Mouse (Mus musculus): Measurements from ENCODE around the gene Fam13c. TPM values are rescaled to one million over a fixed set of nuclear protein-coding genes. Genes with fewer than 3 reads are reported as not detected.

The Fam13c gene
- polyA plus RNA-seq, 1 experiment from 2014 or later = 6.2 TPM

DNA sequence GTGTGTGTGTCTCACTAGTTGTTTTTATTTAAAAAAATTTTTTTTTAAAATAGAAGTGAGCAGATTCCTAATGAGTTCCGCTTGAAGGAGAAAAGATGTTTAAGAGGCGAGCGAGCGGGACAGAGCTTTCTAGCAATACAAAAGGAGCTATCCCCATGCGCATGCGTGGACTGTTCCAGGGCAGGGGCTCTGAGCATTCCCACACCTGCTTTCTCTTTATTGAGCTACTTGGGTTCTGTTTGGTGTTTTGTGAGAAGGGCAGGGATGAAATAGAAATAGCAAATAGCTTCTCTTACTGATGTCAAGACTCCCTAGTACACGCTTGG, 45.0 kb downstream of the Fam13c start:
- Histone ChIP-seq H3K36me3 (ENCODE audit: control insufficient read depth, insufficient read depth, low read length) (no peaks in the 10 kb centered on the region), H3K27ac (ENCODE audit: low read length) (no peak overlapping the region), H3K27me3 (replicated peaks; ENCODE audit: control insufficient read depth, insufficient read depth, low read length) (no peaks in the 10 kb centered on the region), H3K4me2 (ENCODE audit: low read depth, low read length) (no peak overlapping the region), H3K4me1 (ENCODE audit: control insufficient read depth, insufficient read depth, low read length) (no peaks in the 10 kb centered on the region), H3K9ac (ENCODE audit: low read depth, low read length) (no peak overlapping the region), H3K9me3 (ENCODE audit: control insufficient read depth, low read length) (no peaks in the 10 kb centered on the region), H3K4me3 (ENCODE audit: low read length) (no peak overlapping the region)
- WGBS = 66% methylated on average over 7 of the region's 7 CpGs
- no peak for ATAC-seq

DNA sequence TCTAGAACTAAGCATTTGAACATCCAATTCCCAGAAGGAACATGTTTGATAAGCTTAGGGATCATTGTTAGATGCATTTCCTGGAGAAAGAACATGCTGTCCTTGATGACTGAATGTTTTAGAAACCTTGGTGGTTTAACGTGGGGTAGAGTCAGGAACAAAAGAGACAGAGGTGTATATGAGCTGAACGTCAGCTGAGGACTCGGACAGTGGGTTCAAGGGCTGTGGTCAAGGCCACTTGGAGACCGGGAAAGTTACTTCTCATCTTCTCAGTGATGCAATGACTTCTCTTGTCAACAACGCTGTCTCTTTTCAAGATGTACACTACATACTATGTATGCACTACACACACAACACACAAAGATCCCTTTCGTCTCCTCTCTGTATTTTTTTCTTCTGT, 46.4 kb downstream of the Fam13c start:
- H3K9me3 ChIP-seq (ENCODE audit: control insufficient read depth, low read length) = no peaks in the 10 kb centered on the region
- H3K27ac ChIP-seq (ENCODE audit: low read length) = no peak overlapping the region
- no peak overlapping the region for H3K9ac ChIP-seq (ENCODE audit: low read depth, low read length)
- H3K36me3 ChIP-seq (ENCODE audit: control insufficient read depth, insufficient read depth, low read length) = no peaks in the 10 kb centered on the region
- no peak overlapping the region for H3K4me3 ChIP-seq (ENCODE audit: low read length)
- no peaks in the 10 kb centered on the region for H3K27me3 ChIP-seq (replicated peaks; ENCODE audit: control insufficient read depth, insufficient read depth, low read length)
- 87% methylated on average over 6 of the region's 6 CpGs for WGBS
- H3K4me2 ChIP-seq (ENCODE audit: low read depth, low read length) = no peak overlapping the region
- ATAC-seq = no peak
- H3K4me1 ChIP-seq (ENCODE audit: control insufficient read depth, insufficient read depth, low read length) = no peaks in the 10 kb centered on the region

DNA sequence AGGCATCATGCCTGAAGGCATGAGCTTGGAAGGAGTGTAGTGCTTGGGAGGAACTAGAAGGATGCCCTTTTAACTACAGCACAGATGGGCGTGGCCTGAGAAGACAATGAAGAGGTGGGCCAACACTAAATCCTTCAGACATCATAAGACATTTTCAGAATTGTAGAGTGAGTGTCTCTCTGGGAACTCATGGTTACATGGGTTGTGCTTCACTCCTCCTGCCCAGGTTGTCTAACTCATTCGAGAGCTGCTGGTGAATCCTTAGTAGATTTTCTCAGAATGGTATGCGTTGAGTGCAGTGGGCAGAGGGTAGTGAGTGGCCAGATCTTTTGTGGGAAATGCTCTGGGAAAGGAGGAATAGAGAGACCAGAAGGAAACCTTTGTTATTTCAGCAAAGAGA, 53.6 kb downstream of the Fam13c start:
- Histone ChIP-seq H3K9me3 (ENCODE audit: control insufficient read depth, low read length) (no peaks in the 10 kb centered on the region), H3K36me3 (ENCODE audit: control insufficient read depth, insufficient read depth, low read length) (no peaks in the 10 kb centered on the region), H3K4me3 (ENCODE audit: low read length) (no peak overlapping the region), H3K4me1 (ENCODE audit: control insufficient read depth, insufficient read depth, low read length) (no peaks in the 10 kb centered on the region), H3K9ac (ENCODE audit: low read depth, low read length) (no peak overlapping the region), H3K27ac (ENCODE audit: low read length) (no peak overlapping the region), H3K27me3 (replicated peaks; ENCODE audit: control insufficient read depth, insufficient read depth, low read length) (no peaks in the 10 kb centered on the region), H3K4me2 (ENCODE audit: low read depth, low read length) (no peak overlapping the region)
- no peak for ATAC-seq
- WGBS = 86% methylated on average over 3 of the region's 3 CpGs

- no peak overlapping the region for H3K4me3 ChIP-seq (ENCODE audit: low read length)
- H3K36me3 ChIP-seq (ENCODE audit: control insufficient read depth, insufficient read depth, low read length) = no peaks in the 10 kb centered on the region
- no peak for ATAC-seq
- no peaks in the 10 kb centered on the region for H3K9me3 ChIP-seq (ENCODE audit: control insufficient read depth, low read length)
- no peak overlapping the region for H3K4me2 ChIP-seq (ENCODE audit: low read depth, low read length)
- no peaks in the 10 kb centered on the region for H3K27me3 ChIP-seq (replicated peaks; ENCODE audit: control insufficient read depth, insufficient read depth, low read length)
- no peak overlapping the region for H3K9ac ChIP-seq (ENCODE audit: low read depth, low read length)
- H3K4me1 ChIP-seq (ENCODE audit: control insufficient read depth, insufficient read depth, low read length) = no peaks in the 10 kb centered on the region
- 51% methylated on average over 2 of the region's 2 CpGs for WGBS
- no peak overlapping the region for H3K27ac ChIP-seq (ENCODE audit: low read length)
Measured at GRCm38 (mm10) chr10:70494441-70494840, 54.2 kb downstream of the Fam13c start.

DNA sequence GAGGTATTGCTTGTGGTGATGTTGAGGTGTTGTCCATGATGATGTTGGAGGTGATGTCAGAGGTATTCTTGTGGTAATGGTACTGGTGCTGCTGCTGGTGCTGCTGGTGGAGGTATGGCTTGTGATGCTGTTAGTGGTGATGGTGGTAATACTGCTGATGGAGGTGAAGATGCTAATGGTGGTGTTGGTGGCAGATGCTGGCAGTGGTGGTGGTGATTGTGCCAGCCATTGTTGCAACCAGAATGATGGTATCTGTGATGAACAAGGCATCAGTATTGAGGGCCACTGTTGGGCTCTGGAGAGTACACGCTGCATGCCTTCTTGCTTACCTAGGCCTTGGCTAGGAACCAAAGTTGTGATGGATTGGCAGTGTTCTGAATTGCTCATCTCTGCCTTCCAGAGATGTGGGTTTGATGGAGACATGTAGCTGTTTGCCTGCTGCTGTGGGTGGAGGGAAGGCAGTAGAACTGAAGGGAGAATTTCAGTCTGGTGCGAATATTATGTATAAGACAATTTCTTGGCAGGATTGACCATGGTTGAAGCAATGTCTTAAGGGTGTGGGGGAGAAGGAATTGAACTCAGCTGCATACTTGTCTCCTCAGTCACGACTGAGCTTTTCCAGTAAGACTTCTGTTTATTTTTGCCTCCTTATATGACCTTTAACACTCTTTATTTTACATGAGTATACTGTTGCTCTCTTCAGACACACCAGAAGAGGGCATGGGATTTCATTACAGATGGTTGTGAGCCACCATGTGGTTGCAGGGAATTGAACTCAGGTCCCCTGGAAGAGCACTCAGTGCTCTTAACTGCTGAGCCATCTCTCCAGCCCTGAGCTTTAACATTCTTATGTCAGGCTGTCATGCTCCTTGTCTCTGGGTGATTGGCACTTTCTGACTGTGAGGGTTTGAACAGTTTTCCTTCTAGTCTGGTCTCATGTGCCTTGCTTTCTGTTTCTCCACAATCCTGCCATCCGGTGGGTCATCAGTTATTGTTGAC, 55.1 kb downstream of the Fam13c start:
- H3K27me3 ChIP-seq (replicated peaks; ENCODE audit: control insufficient read depth, insufficient read depth, low read length) = no peaks in the 10 kb centered on the region
- H3K4me3 ChIP-seq (ENCODE audit: low read length) = no peak overlapping the region
- no peak overlapping the region for H3K4me2 ChIP-seq (ENCODE audit: low read depth, low read length)
- H3K36me3 ChIP-seq (ENCODE audit: control insufficient read depth, insufficient read depth, low read length) = no peaks in the 10 kb centered on the region
- H3K27ac ChIP-seq (ENCODE audit: low read length) = no peak overlapping the region
- H3K4me1 ChIP-seq (ENCODE audit: control insufficient read depth, insufficient read depth, low read length) = no peaks in the 10 kb centered on the region
- 71% methylated on average over 4 of the region's 4 CpGs for WGBS
- no peak overlapping the region for H3K9ac ChIP-seq (ENCODE audit: low read depth, low read length)
- ATAC-seq = no peak
- no peaks in the 10 kb centered on the region for H3K9me3 ChIP-seq (ENCODE audit: control insufficient read depth, low read length)

- H3K9me3 ChIP-seq (ENCODE audit: control insufficient read depth, low read length) = no peaks in the 10 kb centered on the region
- peak; percentile 48 for ATAC-seq
- no peaks in the 10 kb centered on the region for H3K27me3 ChIP-seq (replicated peaks; ENCODE audit: control insufficient read depth, insufficient read depth, low read length)
- no peak overlapping the region for H3K9ac ChIP-seq (ENCODE audit: low read depth, low read length)
- no peaks in the 10 kb centered on the region for H3K36me3 ChIP-seq (ENCODE audit: control insufficient read depth, insufficient read depth, low read length)
- no peaks in the 10 kb centered on the region for H3K4me1 ChIP-seq (ENCODE audit: control insufficient read depth, insufficient read depth, low read length)
- no peak overlapping the region for H3K4me2 ChIP-seq (ENCODE audit: low read depth, low read length)
- no peak overlapping the region for H3K27ac ChIP-seq (ENCODE audit: low read length)
- no peak overlapping the region for H3K4me3 ChIP-seq (ENCODE audit: low read length)
Measured at GRCm38 (mm10) chr10:70496938-70497337, 56.7 kb downstream of the Fam13c start.

DNA sequence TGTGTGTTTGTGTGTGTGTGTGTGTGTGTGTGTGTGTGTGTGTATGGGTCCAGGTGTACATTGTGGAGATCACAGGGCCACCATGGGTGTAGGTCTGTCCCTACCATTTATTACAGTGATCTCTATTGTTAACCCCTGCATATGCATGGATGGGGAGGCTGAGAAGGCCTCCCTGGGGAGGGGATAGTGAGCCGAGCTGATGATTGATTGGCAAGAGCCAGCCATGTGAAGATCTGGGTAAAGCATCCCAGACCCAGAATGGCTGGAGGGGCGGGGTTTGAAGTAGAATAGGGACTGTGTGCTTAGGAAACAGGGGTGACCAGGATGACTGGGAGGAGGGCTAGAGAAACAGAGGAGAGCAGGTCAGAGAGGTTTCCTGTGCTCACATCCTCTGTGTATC, 58.0 kb downstream of the Fam13c start:
- no peak for ATAC-seq
- no peaks in the 10 kb centered on the region for H3K27me3 ChIP-seq (replicated peaks; ENCODE audit: control insufficient read depth, insufficient read depth, low read length)
- no peak overlapping the region for H3K27ac ChIP-seq (ENCODE audit: low read length)
- 69% methylated on average over 2 of the region's 2 CpGs for WGBS
- no peak overlapping the region for H3K4me2 ChIP-seq (ENCODE audit: low read depth, low read length)
- H3K9ac ChIP-seq (ENCODE audit: low read depth, low read length) = no peak overlapping the region
- no peaks in the 10 kb centered on the region for H3K4me1 ChIP-seq (ENCODE audit: control insufficient read depth, insufficient read depth, low read length)
- no peaks in the 10 kb centered on the region for H3K9me3 ChIP-seq (ENCODE audit: control insufficient read depth, low read length)
- no peak overlapping the region for H3K4me3 ChIP-seq (ENCODE audit: low read length)
- H3K36me3 ChIP-seq (ENCODE audit: control insufficient read depth, insufficient read depth, low read length) = no peaks in the 10 kb centered on the region

- H3K4me1 ChIP-seq (ENCODE audit: control insufficient read depth, insufficient read depth, low read length) = no peaks in the 10 kb centered on the region
- no peaks in the 10 kb centered on the region for H3K36me3 ChIP-seq (ENCODE audit: control insufficient read depth, insufficient read depth, low read length)
- no peak overlapping the region for H3K27ac ChIP-seq (ENCODE audit: low read length)
- H3K9me3 ChIP-seq (ENCODE audit: control insufficient read depth, low read length) = no peaks in the 10 kb centered on the region
- no peak overlapping the region for H3K4me3 ChIP-seq (ENCODE audit: low read length)
- WGBS = 64% methylated on average over 13 of the region's 13 CpGs
- H3K4me2 ChIP-seq (ENCODE audit: low read depth, low read length) = no peak overlapping the region
- no peak for ATAC-seq
- no peak overlapping the region for H3K9ac ChIP-seq (ENCODE audit: low read depth, low read length)
- H3K27me3 ChIP-seq (replicated peaks; ENCODE audit: control insufficient read depth, insufficient read depth, low read length) = no peaks in the 10 kb centered on the region
Measured at GRCm38 (mm10) chr10:70499246-70499645, 59.0 kb downstream of the Fam13c start.

- Histone ChIP-seq H3K9ac (ENCODE audit: low read depth, low read length) (no peak overlapping the region), H3K36me3 (ENCODE audit: control insufficient read depth, insufficient read depth, low read length) (no peaks in the 10 kb centered on the region), H3K27ac (ENCODE audit: low read length) (no peak overlapping the region), H3K27me3 (replicated peaks; ENCODE audit: control insufficient read depth, insufficient read depth, low read length) (no peaks in the 10 kb centered on the region), H3K4me2 (ENCODE audit: low read depth, low read length) (no peak overlapping the region), H3K4me1 (ENCODE audit: control insufficient read depth, insufficient read depth, low read length) (no peaks in the 10 kb centered on the region), H3K9me3 (ENCODE audit: control insufficient read depth, low read length) (peaks cover 5% of the 10 kb centered on the region; the same call in 1 of the 2 replicates), H3K4me3 (ENCODE audit: low read length) (no peak overlapping the region)
- no peak for ATAC-seq
- WGBS = 88% methylated on average over 15 of the region's 15 CpGs
Measured at GRCm38 (mm10) chr10:70504871-70505270, 64.6 kb downstream of the Fam13c start.

DNA sequence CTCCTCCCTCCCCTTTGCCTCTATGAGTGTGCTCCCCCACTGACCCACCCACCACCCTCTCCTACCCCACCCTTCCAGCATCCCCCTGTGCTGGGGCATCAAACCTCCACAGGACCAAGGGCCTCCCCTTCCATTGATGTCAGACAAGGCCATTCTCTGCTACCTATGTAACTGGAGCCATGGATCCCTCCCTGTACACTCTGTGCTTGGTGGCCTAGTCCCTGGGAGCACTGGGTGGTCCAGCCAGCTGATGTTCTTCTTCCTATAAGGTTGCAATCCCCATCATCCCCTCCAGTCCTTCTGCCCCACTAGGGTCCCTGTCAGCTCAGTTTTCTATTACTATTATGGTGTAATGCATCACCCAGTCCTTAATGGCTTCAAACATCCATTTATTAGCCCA, 65.1 kb downstream of the Fam13c start:
- no peaks in the 10 kb centered on the region for H3K36me3 ChIP-seq (ENCODE audit: control insufficient read depth, insufficient read depth, low read length)
- H3K4me2 ChIP-seq (ENCODE audit: low read depth, low read length) = no peak overlapping the region
- no peaks in the 10 kb centered on the region for H3K27me3 ChIP-seq (replicated peaks; ENCODE audit: control insufficient read depth, insufficient read depth, low read length)
- H3K9me3 ChIP-seq (ENCODE audit: control insufficient read depth, low read length) = peaks cover 5% of the 10 kb centered on the region; the same call in 1 of the 2 replicates
- no peak overlapping the region for H3K4me3 ChIP-seq (ENCODE audit: low read length)
- H3K4me1 ChIP-seq (ENCODE audit: control insufficient read depth, insufficient read depth, low read length) = no peaks in the 10 kb centered on the region
- ATAC-seq = no peak
- no peak overlapping the region for H3K27ac ChIP-seq (ENCODE audit: low read length)
- no peak overlapping the region for H3K9ac ChIP-seq (ENCODE audit: low read depth, low read length)
